Mouse (Mus musculus) limb, embryonic 11.5 days (tissue): ENCODE data around the gene Ksr1. TPM values are rescaled to one million over a fixed set of nuclear protein-coding genes. Genes with fewer than 3 reads are reported as not detected.
"Not testable (repeated sequence)": the region's sequence is repeated elsewhere in the genome, so short reads cannot be mapped to it uniquely, and the experiment has no call there.

Experiments used
- ATAC-seq: fragments of 200-750 bp; cut with Nextera tagmentation; 2 replicates; pipeline ENCODE4 v1.8.0; 2017; ENCODE audit warnings: low read depth; ENCODE audit not compliant: insufficient number of reproducible peaks, low FRiP score, low TSS enrichment
- DNase-seq: peaks from one replicate; pipeline ENCODE4 v3.0.0-alpha.2; 2015; ENCODE audit warnings: low spot score
- H3K27ac ChIP-seq: fragments of 300-500 bp; sonication (generic); replicated peaks from 2 replicates; pipeline ENCODE4 v1.5.1; 2014; ENCODE audit warnings: low read depth, mild to moderate bottlenecking, low read length
- H3K27me3 ChIP-seq: fragments of 300-500 bp; sonication (generic); 2 replicates; pipeline ENCODE4 v1.6.1; 2014; ENCODE audit warnings: mild to moderate bottlenecking, low read length, mixed read lengths; ENCODE audit not compliant: control insufficient read depth, insufficient read depth
- H3K36me3 ChIP-seq: fragments of 300-500 bp; sonication (generic); 2 replicates; pipeline ENCODE4 v1.6.1; 2014; ENCODE audit warnings: mild to moderate bottlenecking, low read length, moderate library complexity, mixed read lengths; ENCODE audit not compliant: control insufficient read depth, insufficient read depth
- H3K4me1 ChIP-seq: fragments of 300-500 bp; sonication (generic); 2 replicates; pipeline ENCODE4 v1.6.1; 2014; ENCODE audit warnings: low read length, mixed read lengths; ENCODE audit not compliant: control insufficient read depth, insufficient read depth
- H3K4me2 ChIP-seq: fragments of 300-500 bp; sonication (generic); 2 replicates; pipeline ENCODE4 v1.6.1; 2014; ENCODE audit warnings: low read depth, mild to moderate bottlenecking, moderate library complexity; ENCODE audit not compliant: severe bottlenecking
- H3K4me3 ChIP-seq: fragments of 300-500 bp; sonication (generic); 2 replicates; pipeline ENCODE4 v1.5.1; 2014; ENCODE audit warnings: low read depth, low read length
- H3K9ac ChIP-seq: fragments of 300-500 bp; sonication (generic); 2 replicates; pipeline ENCODE4 v1.6.1; 2014; ENCODE audit warnings: mild to moderate bottlenecking, low read length
- H3K9me3 ChIP-seq: fragments of 300-500 bp; sonication (generic); 2 replicates; pipeline ENCODE4 v1.6.1; 2016; ENCODE audit warnings: low read length; ENCODE audit not compliant: control insufficient read depth
- WGBS: fragments of 180-500 bp; shearing (Covaris S2); extraction: QIAGEN DNeasy Blood & Tissue Kit; methylation state at CpG from one replicate; pipeline ENCODE4 v1.1.7; 2014; 5-methylcytosine and 5-hydroxymethylcytosine counted together
- polyA plus RNA-seq: library from polyadenylated mRNA; unstranded; fragments of >200 nt; fragmentation: Nextera tagmentation; extraction: Ambion mirVana; gene quantifications from 2 replicates; pipeline ENCODE4 v1.2.1, GENCODE M21; 2014

The Ksr1 gene
- polyA plus RNA-seq, 1 experiment from 2014 or later, result 2.2 TPM

DNA sequence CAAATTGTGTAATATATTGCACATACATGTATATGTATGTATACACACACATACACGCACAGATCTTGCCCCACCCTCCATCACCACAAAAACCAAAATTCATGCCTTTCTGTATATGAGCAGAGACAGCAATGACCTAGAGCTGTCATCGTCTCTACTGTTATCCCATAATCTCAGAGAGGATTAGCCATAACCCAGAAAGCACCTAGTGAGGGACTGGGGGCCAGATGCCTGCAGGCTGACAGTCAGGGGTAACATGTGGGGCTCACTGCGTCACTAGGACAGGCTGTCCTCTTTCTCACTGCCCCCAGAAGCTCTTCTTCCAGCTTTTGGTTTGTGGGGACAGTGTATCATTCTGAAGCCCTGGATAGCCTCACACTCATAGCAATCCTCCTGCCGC, 144.3 kb downstream of the Ksr1 start:
- Histone ChIP-seq H3K9me3 (no peaks in the 10 kb centered on the region; the same call in 1 of the 2 replicates), H3K4me3 (no peak overlapping the region), H3K27me3 (no peaks in the 10 kb centered on the region), H3K27ac (no peak overlapping the region), H3K4me2 (no peak overlapping the region), H3K4me1 (no peaks in the 10 kb centered on the region), H3K9ac (no peak overlapping the region), H3K36me3 (no peaks in the 10 kb centered on the region)
- DNase-seq, result no peak
- WGBS, result 89% methylated on average over 4 of the region's 4 CpGs
- no peak for ATAC-seq

DNA sequence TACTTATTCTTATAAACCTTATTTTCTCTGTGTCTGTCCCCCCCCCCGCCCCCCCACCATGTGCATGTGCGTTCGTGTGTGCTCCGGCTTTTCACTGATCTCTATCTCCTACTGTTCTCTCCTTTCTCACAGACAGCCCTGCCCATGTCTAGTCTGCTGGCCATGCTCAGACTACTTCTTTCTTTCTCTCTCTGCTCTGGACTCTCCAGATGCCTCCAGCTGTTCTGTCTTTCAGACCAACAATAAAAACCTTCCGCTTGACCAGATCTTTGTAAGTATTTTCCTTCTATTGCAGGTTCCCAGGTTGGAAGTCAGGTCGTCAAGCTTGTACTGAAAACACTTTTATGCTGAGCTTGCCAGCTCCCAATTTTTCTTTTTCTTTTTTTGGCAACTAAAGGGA, 147.1 kb downstream of the Ksr1 start:
- Histone ChIP-seq H3K9me3 (no peaks in the 10 kb centered on the region; the same call in 1 of the 2 replicates), H3K4me1 (no peaks in the 10 kb centered on the region), H3K27me3 (no peaks in the 10 kb centered on the region), H3K9ac (no peak overlapping the region), H3K4me2 (no peak overlapping the region), H3K27ac (no peak overlapping the region), H3K36me3 (no peaks in the 10 kb centered on the region), H3K4me3 (no peak overlapping the region)
- ATAC-seq (no peak), DNase-seq (no peak)
- 76% methylated on average over 6 of the region's 6 CpGs for WGBS

DNA sequence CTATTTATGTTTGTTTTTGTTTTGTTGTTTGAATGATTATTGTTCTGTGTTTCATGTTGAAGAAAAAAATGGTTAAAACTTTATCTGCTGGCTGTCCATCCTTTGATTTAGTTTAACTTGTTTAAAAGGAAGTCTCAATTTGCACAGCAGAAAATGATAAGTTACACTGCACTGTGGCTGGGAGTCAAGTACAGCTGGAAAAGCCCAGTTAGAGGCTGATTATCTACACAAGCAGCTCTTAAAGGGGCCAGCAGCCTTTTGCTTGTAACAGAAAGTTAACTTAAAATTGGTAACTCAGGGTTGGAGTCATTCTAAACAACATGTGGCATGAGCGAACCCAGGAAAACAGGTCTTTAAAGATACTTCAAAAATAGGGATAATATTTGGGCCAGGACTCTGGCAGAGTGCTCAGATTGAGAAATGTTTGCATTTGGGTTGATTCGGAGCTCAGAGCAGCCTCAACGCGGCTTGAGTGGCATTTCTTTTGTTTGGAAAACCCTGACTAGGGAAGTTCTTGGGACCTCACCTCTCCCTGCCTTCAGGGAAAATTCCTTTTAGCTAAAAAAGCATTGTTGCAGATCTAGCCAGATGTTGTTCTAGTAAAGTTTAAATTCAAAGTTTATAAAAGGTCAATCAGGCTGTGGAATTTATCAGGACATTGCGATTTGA, 155.2 kb downstream of the Ksr1 start:
- not testable (repeated sequence) for H3K9ac ChIP-seq, H3K4me3 ChIP-seq, H3K4me1 ChIP-seq, H3K27ac ChIP-seq, H3K4me2 ChIP-seq, DNase-seq, ATAC-seq, H3K36me3 ChIP-seq, H3K27me3 ChIP-seq, H3K9me3 ChIP-seq
- WGBS, result 88% methylated on average over 5 of the region's 5 CpGs

DNA sequence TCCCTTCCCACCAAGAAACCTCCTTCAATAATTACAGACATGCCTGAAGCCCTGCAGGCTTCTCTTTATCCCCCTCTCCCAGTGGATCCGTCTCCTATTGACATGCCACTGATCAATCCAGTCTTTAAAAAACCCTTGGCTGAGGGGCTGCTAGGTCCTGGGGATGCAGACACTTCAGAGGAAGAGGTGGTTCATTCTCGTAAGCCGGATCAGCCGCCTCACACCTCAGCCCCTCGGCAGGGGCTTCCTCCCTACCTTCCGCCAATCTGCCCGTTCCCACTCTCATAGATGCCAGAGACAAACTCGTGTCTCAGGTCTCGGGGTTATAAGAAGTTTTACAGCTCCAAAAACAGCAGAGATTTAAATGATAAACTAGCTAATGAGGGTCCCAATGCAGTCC, 156.1 kb downstream of the Ksr1 start:
- Histone ChIP-seq H3K4me3 (no peak overlapping the region), H3K27ac (no peak overlapping the region), H3K4me1 (no peaks in the 10 kb centered on the region), H3K4me2 (no peak overlapping the region), H3K36me3 (no peaks in the 10 kb centered on the region), H3K9ac (no peak overlapping the region), H3K27me3 (no peaks in the 10 kb centered on the region), H3K9me3 (no peaks in the 10 kb centered on the region)
- 92% methylated on average over 9 of the region's 9 CpGs for WGBS
- ATAC-seq (no peak), DNase-seq (no peak)

DNA sequence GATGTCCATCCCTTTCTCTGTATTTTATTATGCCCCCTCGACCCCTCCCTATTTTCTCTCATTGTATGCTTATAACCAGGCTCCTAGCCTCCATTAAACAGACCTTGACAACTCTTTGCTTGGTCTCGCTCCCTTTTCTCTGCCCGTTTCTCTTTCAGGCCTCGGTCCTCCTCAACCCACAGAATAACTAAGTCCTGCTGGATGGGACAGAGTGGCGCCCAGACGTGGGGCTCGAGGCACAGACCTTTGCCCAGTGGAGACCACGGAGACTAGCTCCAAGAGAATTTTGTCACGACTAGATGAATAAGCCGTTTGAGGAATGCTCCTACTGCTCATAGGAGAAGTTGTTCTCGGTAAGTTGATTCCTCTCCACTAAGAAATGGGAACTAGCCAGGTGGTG, 157.0 kb downstream of the Ksr1 start:
- H3K9ac ChIP-seq, H3K4me1 ChIP-seq, H3K4me2 ChIP-seq, H3K9me3 ChIP-seq, H3K27me3 ChIP-seq, DNase-seq, ATAC-seq, H3K36me3 ChIP-seq, H3K27ac ChIP-seq, H3K4me3 ChIP-seq: not testable (repeated sequence)
- WGBS, result 93% methylated on average over 11 of the region's 11 CpGs

DNA sequence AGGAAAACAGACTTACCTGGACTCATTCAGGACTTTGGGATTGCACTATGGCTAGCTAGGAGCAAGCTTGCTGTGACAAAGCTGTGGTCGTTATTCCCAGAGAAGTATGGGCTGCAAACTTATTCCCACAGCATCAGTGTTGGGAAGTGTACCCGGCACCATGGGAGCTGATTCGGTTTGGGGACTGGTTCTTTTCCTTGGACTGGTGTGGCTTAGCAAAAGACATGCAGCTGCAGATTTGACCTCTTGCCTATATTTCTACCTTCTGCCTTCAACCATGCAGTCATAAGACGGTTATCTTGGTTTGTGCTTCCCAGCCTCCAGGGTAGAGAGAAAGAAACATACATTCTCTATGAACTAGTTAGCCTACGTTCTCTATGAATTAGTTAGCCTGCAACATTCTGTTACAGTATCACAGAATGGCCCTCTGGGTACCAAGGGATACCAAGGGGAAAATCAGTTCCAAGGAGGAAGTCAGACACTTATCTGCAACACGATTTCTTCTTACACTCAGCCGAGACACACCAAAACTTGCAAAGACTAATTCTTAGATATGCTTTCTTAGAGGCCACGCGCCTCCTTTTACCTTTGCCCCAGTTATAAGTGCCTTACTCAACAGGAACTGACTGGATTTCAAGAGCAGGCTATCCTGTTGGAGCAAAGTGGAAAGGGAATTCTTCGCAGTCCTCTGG, 159.8 kb downstream of the Ksr1 start:
- ATAC-seq, result no peak
- no peaks in the 10 kb centered on the region for H3K9me3 ChIP-seq
- WGBS, result 87% methylated on average over 10 of the region's 10 CpGs

DNA sequence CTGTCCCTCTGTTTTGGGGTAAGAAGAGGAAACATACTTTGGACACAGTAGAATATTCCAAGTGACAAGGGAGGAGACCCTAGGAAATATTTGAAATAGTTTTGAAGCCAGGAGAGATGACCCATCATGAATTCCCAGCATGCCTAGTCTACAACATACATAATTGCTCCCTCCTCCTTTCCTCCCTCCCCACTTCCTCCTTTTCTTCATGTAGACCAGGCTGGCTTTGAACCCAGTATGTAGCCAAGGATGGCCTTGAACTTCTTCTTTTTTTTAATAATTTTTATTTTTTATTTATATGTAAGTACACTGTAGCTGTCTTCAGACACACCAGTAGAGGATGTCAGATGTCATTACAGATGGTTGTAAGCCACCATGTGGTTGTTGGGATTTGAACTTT, 160.7 kb downstream of the Ksr1 start:
- H3K36me3 ChIP-seq, result no peaks in the 10 kb centered on the region
- H3K9ac ChIP-seq, result no peak overlapping the region

More for the DNA sequence above, 159.8 kb downstream of the Ksr1 start:
- no peaks in the 10 kb centered on the region for H3K27me3 ChIP-seq
- no peaks in the 10 kb centered on the region for H3K36me3 ChIP-seq
- no peak for DNase-seq
- no peaks in the 10 kb centered on the region for H3K4me1 ChIP-seq
- H3K4me3 ChIP-seq, result no peak overlapping the region
- no peak overlapping the region for H3K4me2 ChIP-seq
- no peak overlapping the region for H3K27ac ChIP-seq
- H3K9ac ChIP-seq, result no peak overlapping the region

DNA sequence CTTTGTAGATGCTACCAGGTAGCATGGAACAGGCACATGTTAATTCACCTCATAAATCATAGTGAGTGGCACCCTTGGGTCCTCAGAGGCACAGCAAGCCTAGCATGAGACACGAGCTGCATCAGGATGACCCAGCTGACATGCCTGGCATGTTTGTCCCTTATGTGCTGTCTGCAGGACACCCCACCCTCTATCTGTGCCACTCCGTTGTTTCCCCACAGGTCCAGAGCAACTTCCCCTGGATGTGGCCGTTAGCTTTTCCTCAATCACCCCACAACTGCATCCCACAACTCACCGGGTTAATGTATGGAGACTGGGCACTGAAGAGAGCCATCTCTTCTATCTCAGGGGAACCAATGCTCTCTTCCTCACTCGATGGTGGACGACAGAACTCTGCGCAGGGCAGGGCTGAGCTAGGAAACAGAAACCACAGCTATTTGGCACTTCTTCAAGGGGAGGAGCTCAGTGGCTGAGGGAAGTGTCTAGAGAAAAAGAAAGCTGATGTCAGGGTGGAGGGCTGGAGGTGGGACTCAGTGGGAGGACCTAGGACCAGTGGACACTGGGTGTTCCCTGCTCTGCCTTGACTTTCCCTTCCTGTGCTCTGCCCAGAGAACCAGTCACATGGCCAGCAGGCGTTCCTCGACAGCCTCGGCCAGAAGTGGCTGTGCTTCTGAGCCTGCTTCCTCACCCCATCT, 161.6 kb downstream of the Ksr1 start, which contains the start of gene Lgals9:
Gene Lgals9, minus strand, starts transcription at position 464 of the 695 bp plus-strand sequence.
- Histone ChIP-seq H3K4me1 (no peaks in the 10 kb centered on the region), H3K27me3 (no peaks in the 10 kb centered on the region), H3K4me3 (no peak within 1 kb of the TSS), H3K27ac (no peak within 1 kb of the TSS), H3K36me3 (no peaks in the 10 kb centered on the region), H3K4me2 (no peak within 1 kb of the TSS), H3K9ac (no peak within 1 kb of the TSS), H3K9me3 (no peaks in the 10 kb centered on the region)
- 71% methylated on average over 10 of the region's 10 CpGs for WGBS
- ATAC-seq (no peak), DNase-seq (no peak)

More for the DNA sequence above, 160.7 kb downstream of the Ksr1 start:
- ATAC-seq, result no peak
- no peaks in the 10 kb centered on the region for H3K4me1 ChIP-seq
- no peaks in the 10 kb centered on the region for H3K9me3 ChIP-seq
- no peak overlapping the region for H3K4me3 ChIP-seq
- no peak overlapping the region for H3K27ac ChIP-seq
- no peaks in the 10 kb centered on the region for H3K27me3 ChIP-seq
- H3K4me2 ChIP-seq, result no peak overlapping the region
- no peak for DNase-seq
